Mouse (Mus musculus) ES-E14 (cell line): ENCODE data around the gene Kansl1l.

Source experiments
- CHD2 ChIP-seq: IDR thresholded peaks from 2 replicates; pipeline ENCODE4 v1.6.1; 2014; ENCODE audit warnings: mild to moderate bottlenecking, low read depth, low read length, inconsistent platforms
- MAFK ChIP-seq: IDR thresholded peaks from 2 replicates; pipeline ENCODE4 v1.6.1; 2014; ENCODE audit warnings: mild to moderate bottlenecking, low read depth, low read length, inconsistent platforms; ENCODE audit not compliant: insufficient read depth

DNA sequence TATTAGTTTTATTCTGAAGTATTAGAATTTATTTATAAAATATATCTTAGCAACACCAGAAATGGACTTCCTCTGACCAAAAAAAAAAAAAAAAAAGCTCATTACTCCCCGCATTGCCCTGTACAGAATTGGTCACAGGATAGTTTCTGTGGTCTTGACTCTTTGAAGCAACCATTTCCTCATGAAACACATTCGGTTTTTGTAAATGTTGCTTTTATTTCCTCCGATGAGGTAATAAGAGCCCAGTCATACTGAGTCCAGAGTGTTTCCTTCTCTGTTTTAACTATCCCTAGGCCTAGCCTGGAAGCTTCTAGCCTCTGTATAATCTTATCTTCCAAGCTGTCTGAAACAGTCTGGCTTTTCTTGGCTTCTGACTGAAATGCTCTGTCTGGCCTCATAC lies 104.5 kb downstream of the Kansl1l start:
- TF ChIP-seq CHD2 (no peak), MAFK (no peak)
